Mouse (Mus musculus) thymus, adult 2 months (tissue): ENCODE results near the gene Eps8.

Experiments used
- CTCF ChIP-seq: fragments of 200-500 bp; IDR thresholded peaks from 2 replicates; pipeline ENCODE4 v1.5.1; 2012; ENCODE audit warnings: mild to moderate bottlenecking, control low read depth, low read length, moderate library complexity, borderline replicate concordance; ENCODE audit not compliant: control insufficient read depth, poor library complexity, insufficient read depth; ENCODE audit errors: extremely low read depth
- POLR2A ChIP-seq: fragments of 200-500 bp; IDR thresholded peaks from 2 replicates; pipeline ENCODE4 v1.6.1; 2012; ENCODE audit warnings: mild to moderate bottlenecking, low read length, control low read depth, moderate library complexity; ENCODE audit not compliant: control insufficient read depth, poor library complexity, insufficient read depth; ENCODE audit errors: extremely low read depth

DNA sequence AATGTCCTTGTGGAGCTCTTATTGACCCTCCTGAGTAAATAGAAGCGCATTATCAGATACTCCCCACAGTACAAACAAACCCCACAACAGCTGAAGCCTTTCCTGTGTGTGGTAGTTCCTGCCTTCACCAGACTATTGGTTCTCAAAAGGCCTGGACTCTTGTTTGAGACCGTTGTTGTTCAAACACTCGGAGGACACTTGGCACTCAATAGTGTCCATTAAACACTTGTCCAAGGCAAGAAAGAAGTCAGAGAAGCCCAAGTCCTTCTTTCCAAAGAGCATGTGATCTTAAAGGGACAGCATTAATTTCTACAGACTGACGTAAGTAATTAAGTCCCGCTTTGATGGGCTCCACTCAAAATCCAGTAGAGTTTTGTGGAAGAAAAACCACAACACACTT is 113.9 kb downstream of the Eps8 start:
- no peak for TF ChIP-seq POLR2A
- TF ChIP-seq CTCF, result no peak
